Mouse (Mus musculus) kidney, postnatal 10 days (tissue): ENCODE data around the gene Zfp758.
"Not testable (repeated sequence)": the region's sequence is repeated elsewhere in the genome, so short reads cannot be mapped to it uniquely, and the experiment has no call there.

Experiments
- DNase-seq: peaks from one replicate; pipeline ENCODE4 v3.0.0; 2021; ENCODE audit warnings: mixed read lengths

The Zfp758 gene

GRCm38 (mm10) chr17:22361101-22361781 is at the start of gene Zfp758, which contains the start of gene Zfp944:
Zfp758 (plus strand) TSS chr17:22361453.
Zfp944 (minus strand) TSS chr17:22361400.
- DNase-seq = peak; percentile 61

- DNase-seq = peak; percentile 7
Observed at GRCm38 (mm10) chr17:22314219-22314618, 47.0 kb upstream of the Zfp758 start.

- DNase-seq = peak; percentile 94
Observed at GRCm38 (mm10) chr17:22314730-22315226, 46.5 kb upstream of the Zfp758 start, which contains the start of gene CT030661.1. CT030661.1 (minus strand) TSS chr17:22314837.

GRCm38 (mm10) chr17:22315247-22315646 is 46.0 kb upstream of the Zfp758 start:
- DNase-seq = not testable (repeated sequence)

- peak; percentile 61 for DNase-seq
Observed at GRCm38 (mm10) chr17:22352794-22353193, 8.5 kb upstream of the Zfp758 start.

- no peak for DNase-seq
Observed at GRCm38 (mm10) chr17:22360572-22360971, 681 bp upstream of the Zfp758 start.

GRCm38 (mm10) chr17:22363895-22364294 is 2.6 kb downstream of the Zfp758 start:
- no peak for DNase-seq

GRCm38 (mm10) chr17:22410756-22411155 is 49.5 kb downstream of the Zfp758 start:
- peak; percentile 61 for DNase-seq

GRCm38 (mm10) chr17:22417510-22417909 is 56.3 kb downstream of the Zfp758 start:
- DNase-seq = peak; percentile 84

GRCm38 (mm10) chr17:22423952-22424617 is 62.8 kb downstream of the Zfp758 start, which contains the start of gene Zfp946:
Zfp946 (plus strand) TSS chr17:22424222.
- peak; percentile 90 for DNase-seq

- DNase-seq = peak; percentile 20
Observed at GRCm38 (mm10) chr17:22424636-22425354, 63.5 kb downstream of the Zfp758 start.
